Mouse (Mus musculus) gastrocnemius, postnatal 14 days (tissue): Measurements from ENCODE around the gene Clip1. TPM values are rescaled to one million over a fixed set of nuclear protein-coding genes. Genes with fewer than 3 reads are reported as not detected.

Experiments used
- DNase-seq: peaks from one replicate; pipeline ENCODE4 v3.0.0; 2021; ENCODE audit warnings: mixed read lengths
- intact Hi-C: fragments of 180-260 bp; cut with DNase I; formaldehyde crosslinking; loops from one replicate; pipeline ENCODE4 v1.15.1; 2025; ENCODE audit warnings: low total_unique reads
- total RNA-seq, 2 experiments: library from RNA; stranded (reverse); gene quantifications; 2 replicates each; pipeline ENCODE4 v1.2.3; 2021

Gene Clip1
- total RNA-seq, 2 experiments from 2014 or later, result 122 TPM

DNA sequence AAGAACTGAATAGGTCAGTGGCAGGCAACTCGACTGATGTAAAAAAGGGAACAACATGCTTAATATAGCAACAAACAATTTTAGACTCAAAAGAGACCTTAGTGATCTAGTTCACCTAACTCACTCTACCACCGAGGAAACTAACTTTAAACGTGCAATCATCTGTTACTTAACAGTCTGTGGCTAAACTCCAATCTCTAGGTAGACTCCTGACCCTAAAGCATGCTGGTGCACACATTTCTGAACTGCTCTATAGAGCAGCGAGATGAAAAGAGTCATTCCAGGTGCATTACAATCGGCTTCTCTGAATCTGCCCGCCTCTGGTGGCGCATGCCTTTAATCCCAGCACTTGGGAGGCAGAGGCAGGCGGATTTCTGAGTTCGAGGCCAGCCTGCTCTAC lies 8.7 kb downstream of the Clip1 start:
- intact Hi-C loops, result no loop called here
- no peak for DNase-seq

DNA sequence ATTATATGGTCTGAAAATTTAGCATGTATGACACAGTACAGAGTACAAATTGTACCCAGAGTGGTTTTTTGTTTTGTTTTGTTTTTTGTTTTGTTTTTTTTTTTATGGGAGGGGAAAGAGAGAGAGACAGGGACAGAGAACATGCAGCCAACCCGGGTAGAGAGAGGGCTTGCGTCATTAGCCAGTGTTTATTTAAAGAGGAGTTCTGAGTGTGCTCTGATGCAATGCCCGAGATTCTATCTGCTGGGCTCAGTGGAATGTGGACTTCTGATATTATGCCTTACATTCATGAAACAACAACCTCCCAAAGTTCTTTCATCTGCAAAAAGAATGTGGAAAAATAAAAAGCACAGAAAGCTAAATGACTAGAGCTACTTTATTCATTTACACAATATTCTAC lies 9.2 kb downstream of the Clip1 start:
- intact Hi-C loops, result no loop called here
- DNase-seq, result no peak

DNA sequence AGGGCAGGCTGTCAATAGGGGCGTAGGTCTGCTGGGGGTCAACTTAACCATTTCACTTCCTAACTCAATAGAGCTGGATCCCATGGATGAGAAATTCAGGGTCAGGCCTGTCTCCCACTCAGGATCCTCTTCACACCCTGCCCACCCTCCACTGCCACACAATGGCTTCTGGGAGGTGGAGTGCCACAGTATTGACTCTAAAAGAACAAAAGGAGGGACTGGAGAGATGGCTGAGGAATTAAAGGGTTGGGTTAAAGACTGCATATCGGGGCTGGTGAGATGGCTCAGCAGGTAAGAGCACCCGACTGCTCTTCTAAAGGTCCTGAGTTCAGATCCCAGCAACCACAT lies 13.0 kb downstream of the Clip1 start:
- no peak for DNase-seq
- intact Hi-C loops, result no loop called here

DNA sequence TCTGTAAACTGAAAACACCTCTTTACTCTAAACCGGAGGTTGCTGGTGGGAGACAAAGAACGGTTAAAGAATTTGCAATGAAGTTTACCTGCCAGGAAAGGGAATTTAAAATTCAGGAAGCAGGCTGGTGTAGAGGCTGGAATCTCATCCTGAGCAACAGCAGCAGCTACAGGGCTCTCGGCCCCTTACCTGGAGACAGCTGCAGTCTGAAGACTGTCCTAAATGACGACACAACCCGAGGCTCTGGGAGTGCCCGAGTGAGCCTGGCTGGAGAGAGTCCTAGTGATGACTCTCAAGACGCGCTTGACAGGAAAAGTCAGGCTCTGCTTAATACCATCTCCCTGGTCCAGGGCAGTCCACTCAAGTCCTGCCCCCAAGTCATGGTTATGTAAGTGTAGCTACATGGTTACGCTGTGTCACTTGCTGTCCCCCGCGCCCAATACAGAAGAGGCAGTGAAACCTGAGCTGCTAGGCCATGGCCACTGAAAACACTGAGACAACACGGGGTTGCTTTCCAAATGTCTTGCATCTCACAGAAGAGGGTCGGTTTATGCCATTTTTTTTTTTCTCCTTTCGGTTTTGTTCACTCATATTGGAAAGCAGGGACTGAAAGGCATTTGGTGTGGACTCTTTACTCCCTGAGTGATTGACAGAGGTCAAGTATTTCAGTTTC lies 13.5 kb downstream of the Clip1 start:
- intact Hi-C loops, result no loop called here
- peak; percentile 29 for DNase-seq

DNA sequence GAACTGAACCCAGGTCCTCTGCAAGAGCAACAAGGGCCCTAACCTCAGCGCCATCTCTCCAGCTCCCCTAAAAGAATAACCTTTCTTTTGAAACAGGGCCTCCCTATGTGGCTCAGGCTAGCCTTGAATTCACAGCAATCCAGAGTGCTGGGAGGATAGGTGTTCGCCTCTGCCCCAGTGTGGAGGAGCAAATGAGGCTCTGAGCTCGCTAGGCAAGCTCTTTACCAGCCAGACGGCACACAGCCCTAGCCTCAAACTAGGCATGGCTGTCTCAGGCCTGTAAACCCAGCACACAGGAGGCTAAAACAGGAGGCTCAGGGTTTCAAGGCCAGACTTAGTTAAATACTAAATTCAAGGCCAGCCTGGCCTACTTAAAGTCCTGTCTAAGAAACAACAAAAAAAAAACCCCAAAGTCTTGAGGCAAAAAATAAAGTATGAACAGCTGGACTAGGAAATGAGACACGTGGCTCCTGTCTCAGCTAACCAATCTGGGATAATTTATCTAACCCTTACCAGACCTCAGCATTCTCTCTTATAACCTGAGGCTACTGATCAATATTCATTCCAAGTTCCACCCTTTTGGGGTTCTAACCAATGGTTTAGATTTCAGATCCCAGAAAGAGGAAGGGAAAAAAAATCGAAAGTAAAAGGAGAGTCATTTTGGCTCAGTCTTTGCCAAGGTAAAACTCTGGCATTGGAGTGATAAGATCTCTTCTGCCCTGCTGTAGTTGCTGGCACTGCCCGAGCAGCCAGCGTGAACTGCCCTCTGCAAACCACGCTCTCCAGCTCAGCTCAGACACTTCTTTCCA lies 14.2 kb downstream of the Clip1 start:
- intact Hi-C loops, result no loop called here
- DNase-seq, result no peak

DNA sequence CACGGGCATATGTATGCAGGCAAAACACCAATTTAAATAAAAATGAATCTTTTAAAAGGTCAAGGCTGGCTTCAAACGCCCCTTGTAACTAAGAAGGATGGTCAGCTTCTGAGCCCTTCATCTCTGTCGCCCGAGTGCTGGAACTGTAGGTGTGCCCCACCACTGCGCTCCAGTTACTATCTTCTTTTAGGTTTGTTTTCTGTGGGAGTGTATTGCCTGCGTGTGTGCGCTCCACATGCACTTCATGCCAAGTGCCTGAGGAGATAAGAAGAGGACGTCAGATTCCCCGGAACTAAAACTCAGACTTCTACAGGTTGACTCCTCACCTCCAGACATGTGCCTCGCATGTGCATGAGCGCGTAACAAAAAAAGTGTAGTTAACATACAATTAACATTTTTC lies 16.5 kb downstream of the Clip1 start:
- no peak for DNase-seq
- intact Hi-C loops, result no loop called here

DNA sequence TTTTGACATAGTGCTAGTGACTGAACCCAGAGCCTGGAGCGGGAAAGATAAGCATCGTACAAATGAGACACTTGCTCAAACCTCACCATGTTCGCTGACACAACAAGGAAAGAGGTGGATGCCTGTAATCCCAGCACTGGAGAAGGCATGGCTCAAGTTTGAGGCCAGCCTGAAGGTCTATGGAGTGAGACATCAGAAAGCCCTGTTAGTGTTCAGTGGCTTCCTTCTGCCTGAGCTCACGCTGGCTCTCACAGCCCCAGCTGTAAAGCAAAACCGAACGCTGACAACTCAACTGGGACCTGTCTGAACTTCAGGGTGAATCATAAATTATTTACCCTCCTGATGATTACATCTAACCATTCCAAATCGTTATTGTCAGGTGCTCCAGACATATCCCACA lies 18.5 kb downstream of the Clip1 start:
- intact Hi-C loops, result no loop called here
- DNase-seq, result no peak

DNA sequence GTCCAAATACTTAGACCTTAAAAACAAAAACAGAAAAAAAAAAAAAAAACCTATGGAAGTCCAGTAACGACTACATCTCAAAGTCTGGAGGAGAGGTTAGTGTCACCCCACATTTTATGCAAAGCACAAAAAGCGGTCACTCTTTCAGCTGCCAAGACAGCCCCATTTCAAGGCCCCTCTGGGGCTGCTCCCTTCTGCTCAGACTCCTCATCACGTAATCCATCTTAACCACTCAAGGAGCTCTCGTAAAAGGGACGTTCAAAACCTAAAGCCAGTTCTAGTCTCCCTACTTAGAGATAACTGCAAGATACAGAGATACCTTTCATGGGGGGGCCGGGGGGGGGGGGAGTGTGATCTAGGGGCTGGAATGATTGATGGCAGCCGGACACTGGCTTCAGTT lies 20.1 kb downstream of the Clip1 start:
- intact Hi-C loops, result no loop called here
- no peak for DNase-seq

DNA sequence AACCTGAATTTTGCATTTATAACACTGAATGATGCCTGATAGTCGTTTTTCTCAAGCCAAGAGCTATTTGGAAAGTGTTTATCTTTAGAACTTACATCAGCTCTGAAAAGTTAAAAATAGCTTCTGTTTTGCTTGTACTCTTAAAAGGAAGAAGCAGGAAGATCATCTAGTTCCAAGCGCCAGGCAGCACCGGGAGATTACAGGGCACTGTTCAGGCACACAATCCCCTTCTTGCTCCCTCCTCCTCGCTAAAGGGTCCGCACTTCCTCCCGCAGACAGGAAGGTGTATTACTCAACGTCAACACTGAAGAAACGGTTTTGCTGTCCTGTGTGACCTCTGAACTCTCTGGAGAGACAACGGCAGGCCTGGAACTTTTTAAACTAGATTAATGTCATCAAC lies 22.4 kb downstream of the Clip1 start:
- intact Hi-C loops, result no loop called here
- DNase-seq, result no peak

DNA sequence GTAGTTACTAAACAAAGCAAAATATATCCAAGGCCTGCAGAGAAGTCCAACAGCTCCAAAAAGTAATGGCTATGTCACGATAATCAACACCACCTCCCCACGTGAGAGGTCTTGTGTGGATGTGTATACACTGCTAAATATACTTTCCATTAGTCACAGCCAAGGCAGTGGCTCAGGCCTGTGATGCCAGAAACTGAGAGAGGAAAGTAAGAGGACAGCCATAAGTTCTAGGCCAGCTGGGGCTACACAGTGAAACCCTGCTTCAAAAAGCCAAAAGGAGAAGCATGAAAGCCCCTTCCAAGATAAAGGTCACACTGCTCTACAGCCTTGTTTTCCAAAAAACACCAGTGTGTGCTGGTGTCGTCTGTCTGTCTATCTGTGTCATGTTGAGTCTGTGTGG lies 22.8 kb downstream of the Clip1 start:
- DNase-seq, result no peak

DNA sequence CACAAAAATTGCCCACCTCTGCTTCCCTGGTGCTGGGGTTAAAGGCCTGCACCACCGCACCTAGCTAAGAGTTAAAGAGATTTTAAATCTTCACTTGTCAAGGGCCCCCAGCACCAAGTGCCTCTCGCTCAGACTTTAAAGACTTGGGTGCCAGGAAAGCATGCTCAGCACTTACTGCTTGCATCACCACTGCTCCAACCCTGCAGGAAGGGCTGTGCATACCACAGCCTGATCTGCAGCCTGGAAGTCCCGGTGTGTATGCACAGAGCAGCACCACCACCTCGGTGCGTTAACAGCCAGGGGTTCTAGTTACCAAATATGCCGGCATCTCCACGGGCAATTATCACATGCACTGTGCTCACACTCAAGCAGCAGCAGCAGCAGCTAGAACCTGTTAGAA lies 26.8 kb downstream of the Clip1 start:
- no peak for DNase-seq
- intact Hi-C loops, result no loop called here

More for the DNA sequence above, 22.8 kb downstream of the Clip1 start:
- intact Hi-C loops, result no loop called here

DNA sequence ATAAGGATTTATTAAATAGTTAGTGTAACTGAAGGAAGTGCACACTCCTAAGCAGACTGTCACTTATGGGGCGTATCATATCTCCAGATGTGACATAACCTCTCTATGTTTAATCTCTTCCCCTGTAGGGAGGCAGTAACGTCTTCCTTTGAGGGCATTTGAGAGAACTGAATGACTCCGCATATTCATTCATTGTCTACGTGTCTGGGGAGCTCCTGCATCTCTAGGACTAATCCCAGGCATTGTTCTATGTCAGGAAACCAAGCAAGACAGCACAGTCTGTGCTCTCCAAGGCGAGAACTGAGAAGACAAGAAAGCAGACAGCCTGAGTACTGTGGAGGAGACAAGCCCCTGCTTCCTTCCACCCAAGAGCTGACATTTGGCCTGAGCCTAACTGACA lies 29.5 kb downstream of the Clip1 start:
- no peak for DNase-seq
- intact Hi-C loops, result no loop called here

DNA sequence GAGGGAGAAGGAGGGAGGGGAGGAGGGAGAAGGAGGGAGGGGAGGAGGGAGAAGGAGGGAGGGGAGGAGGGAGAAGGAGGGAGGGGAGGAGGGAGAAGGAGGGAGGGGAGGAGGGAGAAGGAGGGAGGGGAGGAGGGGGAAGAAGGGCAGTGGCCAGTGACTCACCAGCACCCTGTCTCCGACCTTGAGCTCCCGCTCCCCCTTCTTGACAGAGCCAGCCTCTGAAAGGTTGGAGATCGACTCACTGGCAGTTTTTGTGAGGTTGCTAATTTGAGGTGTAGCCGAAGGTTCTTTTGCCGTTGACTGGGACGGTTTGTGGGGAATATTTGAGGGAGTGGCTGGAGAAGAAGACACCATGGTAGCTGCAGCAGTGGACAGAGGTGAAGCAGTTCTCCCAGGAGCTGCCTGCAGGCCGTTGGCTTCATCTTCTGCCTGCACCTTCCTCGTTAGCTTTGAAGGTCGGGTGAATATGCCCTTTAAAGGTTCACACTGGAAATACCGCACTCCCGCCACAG lies 31.1 kb downstream of the Clip1 start:
- DNase-seq, result no peak
- intact Hi-C loops, result no loop called here

DNA sequence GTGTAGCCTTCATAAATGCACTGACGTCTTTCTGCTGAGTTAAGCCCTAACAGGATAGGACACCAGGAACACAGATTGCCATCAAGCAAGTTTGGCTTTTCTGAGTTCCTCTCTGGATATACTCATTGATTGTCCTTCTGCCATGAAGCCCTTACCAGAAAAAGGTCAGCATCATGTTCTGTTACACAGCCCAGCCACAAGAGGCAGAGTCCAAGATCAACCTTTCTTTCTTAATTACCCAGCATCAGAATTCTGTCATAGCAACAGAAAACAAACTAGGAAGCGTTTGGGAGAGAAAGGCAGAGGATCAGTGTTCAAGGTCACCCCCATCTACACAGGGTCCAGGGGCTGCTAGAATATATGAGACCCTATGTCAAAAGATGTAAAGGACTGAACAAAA lies 33.6 kb downstream of the Clip1 start:
- intact Hi-C loops, result no loop called here
- no peak for DNase-seq

DNA sequence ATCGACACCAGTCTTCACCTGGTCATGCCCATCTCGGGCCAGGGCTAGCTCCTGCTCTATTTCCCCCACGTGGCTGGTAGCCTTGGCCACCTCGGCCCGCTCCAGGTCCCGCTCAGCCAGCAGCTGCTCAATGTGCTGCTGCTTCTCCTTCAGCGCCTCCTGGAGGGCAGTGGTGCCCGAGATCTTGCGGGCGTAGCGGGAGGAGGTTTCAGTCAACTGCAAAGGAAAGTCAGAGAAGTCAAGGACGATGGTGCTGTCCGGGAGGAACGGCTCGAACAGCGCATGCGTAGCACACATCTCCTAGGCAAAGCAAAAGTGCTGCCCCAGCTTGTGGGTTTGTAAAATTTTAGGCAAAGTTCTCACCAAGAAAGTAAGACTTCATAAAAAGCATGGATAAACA lies 42.0 kb downstream of the Clip1 start:
- intact Hi-C loops, result loop anchor here (10.0 kb wide), 1 partner anchor 252 kb away; no protein-coding TSS in a partner anchor
- no peak for DNase-seq

DNA sequence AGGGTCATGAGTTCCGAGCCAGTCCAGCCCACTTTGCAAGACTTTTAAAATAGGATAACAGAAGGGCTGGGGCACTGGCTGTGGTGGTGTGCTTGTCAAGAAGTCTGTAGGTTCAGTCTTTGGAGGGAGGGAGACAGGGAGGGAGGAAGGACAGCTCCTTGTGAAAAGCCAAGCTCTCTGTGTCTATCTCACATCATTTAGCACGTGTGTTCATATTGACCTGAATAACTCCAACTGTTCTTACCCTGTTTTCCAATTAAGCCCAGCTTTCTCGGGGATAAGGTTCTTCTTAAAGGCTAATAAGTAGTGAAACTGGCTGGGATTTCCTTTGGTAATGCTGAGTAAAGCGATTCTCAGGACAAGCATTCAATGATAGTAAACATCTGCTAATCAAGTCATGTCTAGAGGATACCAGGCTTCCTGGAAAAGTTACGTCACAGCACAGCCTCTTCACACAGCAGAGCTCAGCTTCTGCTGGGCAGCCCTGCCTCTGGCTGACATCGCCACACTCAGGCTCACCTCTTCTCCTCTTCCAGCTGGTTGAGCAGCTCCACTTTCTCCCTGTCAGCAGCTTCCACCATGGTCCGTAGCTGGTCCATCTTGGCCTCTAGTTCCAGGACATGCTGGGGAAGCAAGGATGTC lies 43.0 kb downstream of the Clip1 start:
- DNase-seq, result peak; percentile 18
- intact Hi-C loops, result loop anchor here (10.0 kb wide), 1 partner anchor 253 kb away; no protein-coding TSS in a partner anchor

DNA sequence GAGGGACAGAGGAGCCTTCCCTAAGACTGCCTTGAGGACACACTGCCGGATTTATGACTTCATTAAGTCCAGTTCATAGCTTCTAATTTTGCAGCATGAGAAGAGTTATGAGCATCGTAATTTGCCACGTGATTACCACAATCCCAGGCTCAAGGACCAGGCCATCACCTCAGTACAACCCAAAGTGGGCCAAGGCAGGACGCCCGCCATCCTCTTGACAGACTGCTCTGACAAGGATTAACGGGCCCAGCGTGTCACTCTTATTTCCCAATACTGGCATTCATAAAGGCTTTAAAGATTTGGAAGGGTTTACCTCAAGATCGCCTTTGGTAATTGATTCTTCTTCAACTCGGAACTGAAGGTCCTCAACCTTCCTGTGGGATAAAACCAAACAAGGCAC lies 44.2 kb downstream of the Clip1 start:
- DNase-seq, result no peak
- intact Hi-C loops, result loop anchor here (10.0 kb wide), 1 partner anchor 255 kb away; no protein-coding TSS in a partner anchor

DNA sequence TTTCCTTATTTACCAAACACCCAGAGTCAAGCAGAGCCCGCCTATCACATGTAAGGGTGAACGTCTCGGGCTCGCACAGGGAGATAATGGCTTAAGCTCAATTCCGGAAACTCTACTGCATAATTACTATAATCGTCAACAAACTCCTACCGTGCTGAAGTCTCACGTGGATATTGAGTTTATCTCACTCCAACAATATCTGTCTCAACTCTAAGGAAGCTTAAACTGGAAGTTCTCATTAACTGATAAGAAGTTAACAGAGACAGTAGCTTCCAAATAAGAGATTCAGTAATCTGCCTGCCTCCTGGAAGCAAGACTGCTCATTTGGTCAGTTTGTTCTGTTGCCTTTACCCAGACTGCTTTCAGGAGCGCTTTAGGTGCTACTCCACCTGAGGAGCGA lies 53.2 kb downstream of the Clip1 start:
- intact Hi-C loops, result no loop called here
- DNase-seq, result no peak

DNA sequence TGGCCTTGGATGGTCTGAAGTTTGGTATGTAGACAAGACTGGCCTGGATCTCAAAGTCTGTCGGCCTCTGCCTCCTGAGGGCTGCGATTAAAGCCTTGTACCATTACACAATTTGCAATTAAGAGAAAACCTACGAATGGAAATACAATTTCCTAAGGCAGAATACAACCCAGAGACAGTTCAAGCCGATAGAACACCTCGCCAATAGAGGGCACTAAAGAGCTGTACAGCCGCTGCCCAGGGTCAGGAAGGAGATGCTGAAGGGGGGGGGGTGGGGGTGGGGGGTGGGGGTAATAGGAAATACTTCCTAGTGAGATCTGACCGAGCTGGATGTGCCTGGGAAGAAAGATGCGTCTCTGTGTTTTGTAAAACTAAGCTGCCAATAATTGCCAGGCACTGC lies 57.8 kb downstream of the Clip1 start:
- DNase-seq, result peak; percentile 69
- intact Hi-C loops, result loop anchor here (5.0 kb wide), 1 partner anchor 71 kb away; no protein-coding TSS in a partner anchor

DNA sequence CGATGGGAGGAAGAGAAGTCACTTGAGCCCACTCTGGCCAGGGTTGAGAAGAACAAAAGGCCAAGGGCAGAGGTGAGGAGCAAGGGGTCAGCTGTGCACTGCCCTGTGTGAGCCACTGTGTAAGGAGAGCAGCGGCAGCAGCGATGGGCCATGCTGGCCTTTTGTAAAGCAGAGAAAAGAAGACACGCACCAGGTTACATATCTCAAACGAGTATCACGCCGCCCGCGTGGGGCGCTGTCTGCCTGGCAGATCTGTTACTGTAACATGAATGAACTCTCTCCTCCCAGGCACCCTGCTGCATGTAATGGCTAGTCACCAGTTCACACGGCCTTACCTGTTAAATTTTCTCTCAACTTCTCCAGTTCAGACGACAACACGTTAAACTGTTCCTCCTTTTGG lies 62.0 kb downstream of the Clip1 start:
- no peak for DNase-seq
- intact Hi-C loops, result no loop called here

DNA sequence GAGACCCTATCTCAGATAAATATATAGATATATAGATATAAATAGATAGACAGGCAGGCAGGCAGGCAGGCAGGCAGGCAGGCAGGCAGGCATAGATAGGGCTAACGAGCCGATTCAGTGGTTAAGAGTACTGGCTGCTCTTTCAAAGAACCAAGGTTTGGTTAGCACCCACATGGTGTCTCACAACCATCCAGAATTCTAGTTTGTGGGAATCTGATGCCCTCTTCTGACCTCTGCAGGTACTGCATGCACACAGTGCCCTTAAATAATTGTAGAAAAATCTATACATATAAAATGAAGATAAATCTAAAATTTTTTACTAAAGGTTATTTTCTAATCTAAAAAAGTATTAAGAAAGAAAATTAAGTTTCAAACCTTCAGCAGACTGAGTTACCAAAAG lies 65.9 kb downstream of the Clip1 start:
- DNase-seq, result no peak
- intact Hi-C loops, result no loop called here
